Mouse (Mus musculus): Measurements from ENCODE around the gene Utp4.

- TF ChIP-seq TAL1 (IDR thresholded peaks at IDR 0.05; ENCODE audit: low read length) (no peak), GATA1 (IDR thresholded peaks at IDR 0.05; ENCODE audit: low read length) (no peak)
These were observed 507 bp upstream of the Utp4 start for GRCm38 (mm10) chr8:106892806-106893451.

Data from erythroblast, embryonic 14.5 days (primary cell).